Mouse (Mus musculus) R1 (cell line): ENCODE measurements around the gene Zfp433.
"Not testable (repeated sequence)": the region's sequence is repeated elsewhere in the genome, so short reads cannot be mapped to it uniquely, and the experiment has no call there.

Experiments
- DNase-seq: peaks from one replicate; pipeline ENCODE4 v3.0.0-alpha.2; 2018; ENCODE audit warnings: low read depth, low spot score

Gene Zfp433

DNA sequence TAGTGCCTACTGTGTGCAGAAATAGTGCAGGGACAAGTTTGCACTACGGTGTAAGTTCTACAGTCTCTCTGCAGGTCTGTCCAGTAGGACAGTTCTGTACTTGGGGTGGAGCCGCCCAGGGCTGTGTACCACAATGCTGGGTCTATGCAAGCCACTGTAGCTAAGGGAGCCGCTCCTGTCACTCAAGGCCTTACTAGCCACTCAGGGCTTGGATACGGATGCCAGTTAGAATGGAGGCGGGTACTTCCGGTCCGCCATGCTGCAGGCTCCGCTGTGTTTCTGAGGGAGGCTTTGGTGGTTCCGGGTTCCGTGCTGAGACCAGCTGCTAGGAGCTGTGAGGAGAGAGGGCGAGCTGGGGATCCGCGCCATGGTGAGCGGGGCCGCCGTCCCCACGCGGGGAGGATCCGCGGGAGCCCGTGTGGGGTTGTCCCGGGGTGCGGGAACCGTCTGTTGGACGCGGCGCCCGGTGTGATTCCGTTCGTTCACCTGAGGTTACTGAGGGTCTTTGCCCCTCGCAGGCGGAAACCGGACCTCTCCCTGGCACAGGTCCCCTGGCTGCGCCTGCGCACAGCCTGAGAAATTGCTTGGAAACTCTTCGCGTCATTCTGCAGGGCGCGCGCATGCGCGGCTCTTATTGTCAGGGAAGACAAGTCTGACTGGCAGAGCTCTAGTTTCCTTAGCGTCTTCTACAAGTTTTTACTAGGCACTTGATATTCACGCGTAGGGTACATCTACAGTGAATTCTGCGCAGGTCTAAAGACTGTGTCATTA, at the start of gene Zfp433:
Zfp433 (plus strand) TSS at position 295 of the 771 bp plus-strand sequence.
- DNase-seq = not testable (repeated sequence)

DNA sequence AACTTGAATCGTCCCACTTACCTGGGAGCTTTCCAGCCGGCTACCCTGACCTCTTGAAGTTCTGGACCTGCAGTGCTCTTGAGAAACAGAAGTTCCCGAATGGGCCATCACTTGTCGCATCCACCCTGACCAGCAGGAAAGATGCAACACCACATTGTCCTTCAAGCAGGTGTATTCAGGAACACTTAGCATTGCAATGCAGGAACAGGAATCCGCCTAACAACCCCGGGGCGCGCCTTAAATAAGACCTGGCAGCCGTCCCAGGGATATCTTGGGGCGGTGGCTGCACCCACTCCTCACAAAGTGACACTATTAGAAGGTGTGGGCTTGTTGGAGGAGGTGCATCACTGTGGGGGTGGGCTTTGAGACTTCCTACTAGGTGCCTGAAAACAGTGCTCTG, 49.4 kb upstream of the Zfp433 start:
- peak; percentile 94 for DNase-seq

DNA sequence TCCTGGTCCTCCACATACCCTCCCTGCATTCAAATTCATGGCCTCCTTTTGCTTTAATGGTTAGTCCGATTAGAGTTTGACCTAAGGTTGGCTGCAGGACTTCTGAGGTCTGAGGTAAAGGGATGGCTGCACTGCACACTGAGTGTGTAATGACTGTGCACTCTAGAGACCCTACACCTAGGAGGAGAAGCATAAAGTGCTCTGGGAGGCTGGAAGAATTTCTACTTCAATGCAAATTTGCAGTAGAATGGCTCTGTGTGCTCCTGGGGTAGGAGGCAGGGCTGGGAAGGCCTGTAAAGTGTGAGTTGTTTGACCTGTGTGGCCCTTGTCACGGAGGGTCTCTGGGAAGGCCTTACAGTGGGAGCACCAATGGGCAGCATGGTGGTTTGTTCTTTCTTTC, 48.5 kb upstream of the Zfp433 start:
- peak; percentile 66 for DNase-seq

DNA sequence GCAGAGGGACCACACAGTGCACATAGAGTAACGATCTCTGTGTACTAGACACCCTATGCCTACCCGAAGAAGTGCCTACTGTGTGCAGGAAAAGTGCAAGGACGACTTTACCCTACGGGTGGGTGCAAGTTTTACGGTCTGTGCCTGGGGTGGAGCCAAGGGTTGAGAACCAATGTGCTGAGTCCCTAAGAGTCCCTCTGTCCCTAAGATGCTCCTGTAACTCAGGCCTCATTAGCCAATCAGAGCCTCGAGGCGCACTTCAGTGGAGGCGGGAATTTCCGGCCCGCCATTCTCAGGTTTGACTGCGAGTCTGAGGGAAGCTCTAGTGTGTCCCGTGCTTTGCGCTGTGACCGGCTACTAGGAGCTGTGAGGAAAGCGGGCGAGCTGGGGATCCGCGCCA, 17.5 kb upstream of the Zfp433 start:
- DNase-seq = not testable (repeated sequence)

DNA sequence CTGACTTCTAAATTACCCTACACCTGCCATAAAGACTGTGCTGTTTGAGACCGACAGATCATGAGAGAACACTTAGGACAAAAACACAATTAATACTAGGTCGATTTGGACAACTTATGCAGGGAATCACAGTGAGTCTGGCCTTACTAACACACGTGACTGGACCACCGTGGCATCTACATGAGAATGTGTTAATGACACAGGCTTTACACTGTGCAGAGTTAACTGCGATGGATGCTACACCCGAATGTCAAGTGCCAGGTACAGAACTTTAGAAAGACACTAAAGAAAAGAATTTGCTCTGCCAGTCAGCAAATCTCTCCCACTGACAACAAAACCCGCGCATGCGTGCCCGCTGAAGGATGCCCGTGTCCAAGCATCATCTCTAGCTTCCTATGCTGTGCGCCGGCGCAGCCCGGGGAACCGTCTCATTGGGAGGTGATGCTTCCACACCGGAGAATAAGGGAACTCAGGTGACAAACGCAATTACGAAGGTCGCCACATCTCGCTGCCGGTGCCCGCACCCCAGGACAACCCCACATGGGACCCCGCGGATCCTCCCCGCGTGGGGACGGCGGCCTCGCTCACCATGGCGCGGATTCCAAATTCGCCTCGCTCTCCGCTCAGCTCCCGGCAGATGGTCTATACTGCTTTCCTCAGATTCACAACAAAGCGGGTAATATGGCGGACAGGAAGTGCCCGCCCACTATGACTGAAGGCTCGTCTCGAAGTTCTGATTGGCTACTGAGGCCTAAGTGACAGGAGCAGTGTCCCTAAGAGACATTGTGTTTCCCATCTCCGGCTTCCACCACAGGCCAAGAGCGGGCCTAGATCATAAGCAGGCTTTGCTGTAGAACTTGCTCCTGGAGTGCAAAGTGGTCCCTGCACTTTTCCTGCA, 66.1 kb downstream of the Zfp433 start, which contains the start of gene Gm3055:
Gm3055 (minus strand) TSS at position 656 of the 898 bp plus-strand sequence.
- DNase-seq = not testable (repeated sequence)

DNA sequence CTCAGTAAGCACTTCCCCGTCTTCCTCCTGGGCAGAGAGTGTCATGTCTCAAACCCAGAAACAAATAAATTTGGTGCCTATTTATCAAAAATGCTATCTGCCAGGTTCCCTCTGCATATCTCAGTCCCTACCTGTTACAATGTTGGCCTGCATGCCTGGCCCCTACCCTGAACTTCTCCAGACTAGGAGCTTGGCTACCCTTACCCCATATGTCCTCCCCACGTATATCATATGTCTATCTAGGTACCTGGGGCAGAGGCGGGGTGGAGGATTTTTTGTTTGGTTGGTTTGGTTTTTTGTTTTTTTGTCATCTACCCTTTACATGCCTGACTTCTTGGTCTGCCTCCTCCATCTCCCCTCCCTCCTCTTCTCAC, 66.8 kb downstream of the Zfp433 start:
- not testable (repeated sequence) for DNase-seq
